Mouse (Mus musculus) cerebellum, postnatal 25 days (tissue): ENCODE results near the gene Map3k5.

Experiments used
- DNase-seq, 2 experiments: peaks; one replicate each; pipeline ENCODE4 v3.0.0; 2021; ENCODE audit warnings: mixed read lengths in 2 of 2

The Map3k5 gene

DNA sequence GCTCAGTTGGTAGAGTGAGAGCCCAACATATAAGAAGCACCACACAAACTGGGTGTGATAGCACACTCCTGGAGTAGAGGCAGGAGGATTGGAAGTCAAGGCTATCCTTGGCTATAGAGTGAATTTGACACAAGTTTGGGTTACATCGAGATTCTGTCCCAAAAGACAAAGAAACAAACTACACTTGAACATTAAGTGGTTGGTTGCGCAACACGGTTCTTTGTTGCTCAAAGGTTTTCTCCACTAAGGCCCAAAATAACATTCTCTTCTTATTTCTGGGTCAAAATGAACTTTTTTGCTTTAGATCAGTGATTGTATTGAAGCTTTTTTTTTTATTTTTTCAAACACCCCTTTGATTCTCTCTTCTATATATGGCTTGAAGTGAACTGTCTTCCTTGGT is 75.7 kb downstream of the Map3k5 start:
- DNase-seq, result no peak

DNA sequence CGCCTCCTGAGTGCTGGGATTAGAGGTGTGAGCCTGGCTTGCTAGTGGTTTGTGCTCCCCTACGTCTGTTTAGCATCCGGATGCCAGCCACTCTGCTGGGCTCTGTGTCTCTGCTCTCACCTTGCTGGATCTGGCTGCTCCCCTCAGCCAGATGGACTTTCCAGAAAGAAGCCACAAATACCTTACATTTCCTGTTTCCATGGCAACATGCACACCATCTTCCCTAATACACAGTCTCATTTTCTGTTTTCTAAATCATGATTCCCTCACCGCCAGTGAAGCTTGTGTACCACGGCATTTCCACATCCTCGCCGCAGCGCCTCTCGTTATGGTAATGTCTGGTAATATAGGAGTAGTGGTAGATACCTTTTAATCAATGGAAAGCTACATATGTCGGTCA is 84.1 kb downstream of the Map3k5 start:
- peak; percentile 77 to 83 for DNase-seq

DNA sequence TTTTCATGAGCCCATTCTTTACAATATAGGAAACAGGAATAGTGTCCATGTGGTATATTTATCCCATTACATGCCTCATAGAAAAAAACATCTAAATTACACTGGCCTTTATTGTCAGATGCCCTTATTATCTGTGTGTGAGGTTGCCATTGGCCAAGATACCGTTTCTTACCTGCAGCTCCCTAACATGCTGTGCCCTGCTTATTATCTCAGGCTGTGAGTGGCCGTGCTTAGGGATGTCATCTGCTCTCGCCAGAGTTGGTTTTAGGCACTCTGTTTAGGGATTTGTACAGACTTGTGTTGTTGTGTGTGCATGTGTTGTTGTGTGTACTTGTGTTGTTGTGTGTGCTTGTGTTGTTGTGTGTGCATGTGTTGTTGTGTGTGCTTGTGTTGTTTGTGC is 84.5 kb downstream of the Map3k5 start:
- DNase-seq, result peak; percentile 38 to 44

DNA sequence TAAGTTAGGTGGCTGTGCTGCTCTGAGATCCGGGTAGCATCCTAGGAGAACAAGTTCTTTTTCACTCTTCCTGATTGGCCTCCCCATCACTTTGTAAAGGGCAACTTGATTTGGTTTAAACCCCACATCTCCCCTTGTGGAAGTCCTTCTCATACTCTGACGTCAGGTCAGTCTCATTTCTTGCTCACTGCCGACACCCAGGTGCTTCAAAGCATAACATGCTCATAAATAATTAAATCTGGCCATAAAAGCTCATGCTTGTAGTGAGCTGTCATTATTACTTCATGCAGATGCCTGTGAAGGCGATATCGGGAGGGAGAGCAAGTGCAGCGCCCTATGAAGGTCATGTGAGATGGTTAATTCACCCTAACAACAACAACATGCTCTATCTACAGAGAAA is 87.0 kb downstream of the Map3k5 start:
- no peak for DNase-seq

DNA sequence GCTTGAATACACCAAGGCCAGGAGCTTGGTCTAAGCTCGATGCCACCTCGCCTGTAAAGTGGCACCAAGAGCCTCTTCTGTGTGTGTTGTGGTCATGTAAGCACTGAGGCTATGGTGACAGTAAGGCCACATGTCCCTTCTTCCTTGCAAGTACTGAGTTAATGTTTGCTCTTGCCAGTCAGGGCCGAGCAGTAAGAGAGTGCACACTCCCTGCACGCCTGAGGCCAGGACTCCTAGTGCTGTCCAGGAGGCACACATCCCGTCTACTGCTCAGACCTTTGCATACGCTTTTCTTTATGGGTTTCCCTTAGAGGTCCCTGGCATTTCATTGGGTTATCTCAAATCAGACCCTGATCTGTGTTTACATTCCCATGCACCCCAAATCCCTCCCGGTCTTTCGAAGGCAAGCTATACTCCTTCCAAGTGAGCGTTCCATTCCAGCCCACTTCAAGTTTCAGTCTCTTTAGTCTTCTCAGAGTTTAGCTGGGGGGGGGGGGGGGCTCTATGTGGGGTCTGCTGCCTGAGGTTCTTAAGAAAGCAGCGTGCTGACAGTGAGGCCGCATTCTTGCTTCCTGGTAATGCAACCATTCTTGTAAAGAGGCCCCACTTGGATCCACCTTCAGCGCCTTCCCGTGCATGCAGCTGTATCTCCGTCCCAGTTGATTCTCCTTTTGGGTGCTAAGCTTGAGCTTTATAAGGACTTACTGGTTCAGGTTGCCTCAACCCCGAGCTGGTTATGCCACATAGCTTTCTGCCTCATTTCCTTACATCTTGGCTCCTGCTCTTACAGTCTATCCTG is 87.6 kb downstream of the Map3k5 start:
- peak in 1 of 2 experiments; percentile 40 for DNase-seq

DNA sequence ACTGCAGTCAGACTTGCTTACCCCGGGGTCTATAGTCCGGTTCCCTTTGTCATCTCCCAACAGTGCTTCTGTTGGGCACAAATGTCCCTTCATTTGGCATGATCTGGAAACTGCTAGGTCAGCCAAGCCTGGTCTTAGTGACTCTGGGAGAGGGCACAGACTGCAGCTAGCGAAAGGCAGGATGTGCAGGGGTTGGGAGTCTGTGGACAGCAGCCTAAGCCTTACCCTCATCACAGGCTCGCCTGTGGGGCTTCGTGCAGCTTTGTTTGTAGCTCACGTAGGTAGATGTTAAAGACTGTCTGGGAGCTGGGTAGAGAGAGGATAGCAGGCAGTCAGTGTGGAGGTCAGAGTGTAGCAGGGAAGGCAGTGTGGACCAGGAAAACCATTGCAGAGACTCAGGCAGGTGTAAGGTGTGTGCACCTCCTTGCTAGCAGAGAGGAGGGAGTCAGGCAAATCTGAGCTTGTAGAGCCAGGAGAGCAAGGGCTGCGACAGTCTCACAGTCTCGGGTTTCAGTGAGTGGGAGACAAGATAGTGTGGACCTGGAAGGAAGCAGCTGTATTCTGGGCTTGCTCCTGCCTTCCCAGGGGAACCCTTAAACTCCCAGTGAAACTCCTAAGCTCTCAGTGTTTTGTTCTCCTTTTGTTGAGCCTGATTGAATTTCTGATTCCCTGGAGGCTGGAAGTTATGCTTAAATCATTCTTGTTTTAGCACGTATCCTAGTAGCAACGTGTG is 88.5 kb downstream of the Map3k5 start:
- peak; percentile 40 to 65 for DNase-seq

DNA sequence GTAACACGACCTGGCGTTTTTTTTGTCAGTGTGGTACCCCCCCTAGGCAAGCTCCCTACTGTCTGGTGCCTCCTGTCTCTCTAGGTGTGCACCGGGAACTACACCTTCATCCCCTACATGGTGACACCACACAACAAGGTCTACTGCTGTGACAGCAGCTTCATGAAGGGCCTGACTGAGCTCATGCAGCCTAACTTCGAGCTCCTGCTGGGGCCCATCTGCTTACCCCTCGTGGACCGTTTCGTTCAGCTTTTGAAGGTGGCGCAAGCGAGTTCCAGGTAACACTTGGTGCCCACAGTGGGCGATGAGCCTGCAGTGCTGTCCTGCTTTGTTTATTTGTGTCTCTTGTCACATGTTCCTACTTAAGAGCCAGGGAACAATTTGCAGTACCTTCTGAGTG is 89.3 kb downstream of the Map3k5 start:
- DNase-seq, result peak; percentile 91

DNA sequence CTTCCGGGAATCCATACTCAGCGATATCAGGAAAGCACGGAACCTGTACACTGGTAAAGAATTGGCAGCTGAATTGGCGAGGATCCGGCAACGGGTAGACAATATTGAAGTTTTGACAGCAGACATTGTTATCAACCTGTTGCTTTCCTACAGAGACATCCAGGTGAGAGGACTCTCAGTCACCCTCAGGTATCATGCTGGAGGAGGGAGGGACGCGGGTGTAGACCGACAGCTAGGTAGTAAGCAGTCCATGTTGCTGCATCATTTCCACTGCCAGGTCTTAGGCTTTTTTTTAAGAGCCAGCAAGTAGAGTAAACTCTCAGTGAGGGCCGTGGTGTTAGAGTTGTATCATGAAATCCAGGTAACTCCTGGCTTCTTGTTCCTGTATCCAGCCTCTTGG is 90.6 kb downstream of the Map3k5 start:
- DNase-seq, result no peak

DNA sequence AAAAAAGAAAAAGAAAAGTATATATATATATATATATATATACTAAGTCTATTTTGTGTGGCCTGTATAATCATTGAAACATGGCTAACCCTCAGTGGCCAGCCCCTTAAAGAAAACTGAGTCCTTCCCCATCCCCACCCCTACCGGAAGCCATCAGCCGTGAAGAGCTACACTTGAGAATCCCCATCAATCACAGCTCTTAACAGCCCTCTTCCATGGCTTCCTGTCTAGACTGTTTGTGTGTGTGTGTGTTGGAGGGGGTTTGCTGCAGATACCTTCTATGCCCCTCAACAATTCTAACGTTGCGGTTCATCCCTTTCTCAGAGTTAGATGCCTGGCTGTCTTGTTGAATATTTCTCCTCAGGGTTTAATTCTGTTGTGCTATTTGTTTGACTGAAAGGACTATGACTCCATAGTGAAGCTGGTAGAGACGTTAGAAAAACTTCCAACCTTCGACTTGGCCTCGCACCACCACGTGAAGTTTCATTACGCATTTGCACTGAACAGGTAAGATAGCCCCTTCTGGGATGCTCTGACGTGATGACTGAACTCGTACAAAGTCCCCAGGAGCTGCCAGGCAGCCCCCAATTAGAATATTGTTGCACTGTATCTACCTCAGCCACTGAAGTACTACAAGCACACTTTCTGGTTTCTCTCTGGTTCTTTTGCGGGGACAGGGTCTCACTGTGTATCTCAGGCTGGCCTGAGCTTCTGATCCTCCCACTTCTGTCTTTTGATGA is 91.7 kb downstream of the Map3k5 start:
- DNase-seq, result no peak

DNA sequence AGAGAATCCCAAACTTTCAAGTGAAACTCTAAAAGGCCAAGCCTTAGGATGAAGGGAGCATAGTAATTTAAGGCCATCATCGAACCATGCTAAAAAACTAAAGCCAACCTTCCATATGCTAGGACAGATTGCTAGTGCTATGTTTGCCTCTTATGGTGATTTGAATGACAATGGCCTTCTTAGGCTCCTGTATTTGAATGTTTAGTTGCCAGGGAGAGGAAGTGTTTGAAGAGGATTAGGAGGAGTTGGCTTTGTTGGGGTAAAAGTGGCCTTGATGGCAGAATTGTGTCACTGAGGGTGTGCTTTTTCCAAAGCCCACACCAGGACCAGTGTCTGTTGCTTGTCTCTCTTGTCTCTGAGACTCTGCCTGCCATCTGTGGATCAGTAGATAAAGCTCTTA is 96.4 kb downstream of the Map3k5 start:
- no peak for DNase-seq

DNA sequence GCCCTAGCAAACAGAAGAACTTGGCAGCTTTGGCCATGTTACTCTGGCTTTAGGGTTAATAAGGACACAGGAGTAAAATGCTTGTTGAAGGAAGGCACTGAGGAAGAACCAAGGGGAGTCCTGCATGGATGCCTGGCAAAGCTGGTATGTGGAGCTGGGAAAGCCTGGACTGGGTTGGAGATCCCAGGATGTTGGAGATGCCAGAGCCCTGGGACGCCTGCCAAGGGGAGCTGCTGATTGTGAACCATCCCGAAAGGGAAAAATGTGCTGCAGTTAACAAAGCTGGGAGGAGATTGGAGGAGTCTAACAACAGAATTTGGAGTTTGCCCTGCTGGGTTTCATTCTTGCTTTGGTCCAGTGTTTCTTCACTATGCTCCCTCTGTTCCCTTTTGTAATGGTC is 97.7 kb downstream of the Map3k5 start:
- peak; percentile 94 to 98 for DNase-seq

DNA sequence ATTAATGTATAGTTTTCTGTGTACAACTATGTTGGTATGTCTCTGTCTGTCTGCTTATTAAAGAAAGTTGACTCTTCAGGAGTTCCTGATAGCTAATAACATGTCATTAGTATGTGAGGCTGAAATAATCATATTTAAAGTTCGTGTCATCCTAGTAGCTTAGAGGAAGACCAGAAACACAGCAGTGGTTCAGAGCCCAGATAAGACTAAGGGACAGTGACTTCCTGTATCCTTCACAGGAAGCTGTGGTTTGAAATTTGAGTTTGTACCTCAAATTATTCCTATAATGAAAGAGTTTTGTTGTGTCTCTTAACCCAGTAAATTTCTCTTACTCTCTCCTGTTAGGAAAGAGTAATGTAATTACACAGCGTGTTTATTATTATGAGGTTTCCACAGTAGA is 102.1 kb downstream of the Map3k5 start:
- DNase-seq, result no peak

DNA sequence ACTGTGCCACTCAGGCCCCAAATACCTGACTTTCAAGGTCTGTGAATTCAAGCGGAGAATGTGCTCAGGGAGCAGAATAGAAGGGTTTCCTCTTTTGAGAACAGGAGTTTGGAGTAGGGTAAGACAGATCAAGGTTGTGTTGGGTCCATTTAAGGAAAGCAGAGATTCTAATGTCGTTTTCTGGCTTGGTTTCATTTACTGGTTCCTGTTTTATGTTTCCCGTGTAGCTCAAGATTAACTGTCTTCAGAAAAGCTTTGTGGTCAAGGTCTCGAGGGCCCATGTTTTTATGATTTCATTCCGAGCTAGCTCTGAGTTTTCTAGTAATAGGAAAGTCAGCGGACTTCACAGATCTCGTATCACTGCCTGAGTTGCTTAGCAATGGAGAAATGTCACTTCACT is 102.6 kb downstream of the Map3k5 start:
- DNase-seq, result no peak

DNA sequence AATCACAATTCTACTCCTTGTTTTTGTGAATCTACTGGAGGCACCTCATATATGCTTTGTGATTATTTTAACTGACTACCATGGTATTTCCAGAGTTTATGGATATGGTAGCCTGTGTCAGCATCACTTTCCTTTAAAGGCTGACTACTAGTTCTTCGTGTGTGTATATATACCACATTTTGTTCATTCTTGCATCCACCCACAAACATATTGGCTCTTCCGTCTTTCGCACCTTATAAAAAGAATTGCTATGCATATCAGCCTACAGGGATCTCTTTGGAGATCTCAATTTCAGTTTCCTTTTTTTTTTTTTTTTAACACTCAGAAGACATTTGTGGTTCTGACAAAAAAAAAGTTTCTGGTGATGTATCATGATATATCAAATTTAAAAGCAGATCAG is 105.3 kb downstream of the Map3k5 start:
- DNase-seq, result no peak

DNA sequence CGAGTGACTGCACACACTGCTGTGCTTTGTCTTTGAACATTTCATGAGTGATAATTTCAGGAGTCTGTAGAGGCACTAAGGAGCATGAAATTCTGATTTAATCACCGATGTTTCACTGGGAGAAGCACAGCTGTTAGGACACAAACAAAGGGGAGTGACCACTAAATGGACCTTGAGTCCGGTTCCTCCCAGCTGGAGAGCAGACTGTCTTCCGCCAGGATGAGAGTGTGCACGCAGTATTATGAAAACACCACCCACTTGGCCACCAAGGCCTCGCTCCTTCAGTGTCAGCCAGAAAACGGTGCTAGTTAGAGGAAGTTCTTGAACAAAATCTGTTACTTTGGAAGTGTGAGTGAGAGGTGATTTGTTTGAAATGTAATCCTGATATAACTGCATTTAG is 105.8 kb downstream of the Map3k5 start:
- DNase-seq, result no peak

DNA sequence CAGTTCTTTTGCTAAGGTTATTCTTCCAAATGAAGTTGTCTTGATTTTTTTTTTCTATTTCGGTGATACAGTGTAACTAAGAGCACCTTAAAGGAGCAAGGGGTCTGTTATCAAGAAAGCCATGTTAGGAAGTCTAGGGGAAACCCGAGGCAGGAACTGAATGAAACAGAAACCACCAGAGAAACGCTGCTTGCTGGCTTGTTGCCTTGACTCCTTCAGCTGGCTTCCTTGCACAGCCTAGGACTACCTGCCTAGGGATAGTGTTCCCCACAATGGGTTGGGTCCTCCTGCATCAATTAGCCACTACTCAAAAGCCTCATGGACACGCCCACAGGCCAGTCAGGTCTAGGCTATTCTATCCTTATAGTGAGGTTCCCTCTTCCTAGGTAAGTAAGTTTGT is 106.4 kb downstream of the Map3k5 start:
- DNase-seq, result no peak

DNA sequence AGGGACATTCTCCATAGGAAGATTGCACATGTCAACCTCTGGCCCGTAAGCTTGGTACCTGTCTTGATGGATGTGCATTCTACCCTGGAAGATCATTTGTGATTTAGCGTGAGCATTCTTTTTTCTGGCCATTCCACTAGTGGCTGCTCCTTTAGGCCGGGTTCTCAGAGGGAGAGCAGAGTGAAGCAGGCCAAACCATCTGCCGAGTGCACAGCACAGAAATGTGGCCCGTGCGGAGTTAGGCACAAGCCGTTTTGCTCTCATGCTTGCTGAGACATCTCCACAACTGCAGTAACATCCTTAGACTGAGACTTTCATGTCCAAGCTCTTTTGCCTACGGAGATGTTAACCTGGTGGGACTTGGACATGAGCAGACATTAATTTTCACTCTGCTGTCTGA is 107.8 kb downstream of the Map3k5 start:
- DNase-seq, result peak; percentile 74 to 77

DNA sequence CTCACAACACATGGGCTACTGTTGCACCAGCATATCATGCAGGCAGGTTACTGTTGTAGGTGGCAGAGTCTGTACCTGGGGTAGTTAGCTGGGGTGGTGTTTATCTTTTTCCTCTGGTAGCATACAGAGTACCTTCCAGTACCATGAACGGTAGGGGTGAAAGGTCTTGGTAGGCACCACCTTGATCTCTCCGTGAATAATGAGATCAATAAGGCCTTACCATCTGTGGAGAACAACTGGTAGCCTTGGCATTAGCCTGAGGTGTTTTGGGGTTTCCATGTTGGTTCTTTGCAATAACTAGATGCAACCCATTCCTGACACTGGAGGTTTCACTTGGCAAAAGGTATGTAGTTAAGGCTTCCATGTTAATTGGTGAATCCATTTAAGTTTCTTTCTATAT is 109.8 kb downstream of the Map3k5 start:
- no peak for DNase-seq

DNA sequence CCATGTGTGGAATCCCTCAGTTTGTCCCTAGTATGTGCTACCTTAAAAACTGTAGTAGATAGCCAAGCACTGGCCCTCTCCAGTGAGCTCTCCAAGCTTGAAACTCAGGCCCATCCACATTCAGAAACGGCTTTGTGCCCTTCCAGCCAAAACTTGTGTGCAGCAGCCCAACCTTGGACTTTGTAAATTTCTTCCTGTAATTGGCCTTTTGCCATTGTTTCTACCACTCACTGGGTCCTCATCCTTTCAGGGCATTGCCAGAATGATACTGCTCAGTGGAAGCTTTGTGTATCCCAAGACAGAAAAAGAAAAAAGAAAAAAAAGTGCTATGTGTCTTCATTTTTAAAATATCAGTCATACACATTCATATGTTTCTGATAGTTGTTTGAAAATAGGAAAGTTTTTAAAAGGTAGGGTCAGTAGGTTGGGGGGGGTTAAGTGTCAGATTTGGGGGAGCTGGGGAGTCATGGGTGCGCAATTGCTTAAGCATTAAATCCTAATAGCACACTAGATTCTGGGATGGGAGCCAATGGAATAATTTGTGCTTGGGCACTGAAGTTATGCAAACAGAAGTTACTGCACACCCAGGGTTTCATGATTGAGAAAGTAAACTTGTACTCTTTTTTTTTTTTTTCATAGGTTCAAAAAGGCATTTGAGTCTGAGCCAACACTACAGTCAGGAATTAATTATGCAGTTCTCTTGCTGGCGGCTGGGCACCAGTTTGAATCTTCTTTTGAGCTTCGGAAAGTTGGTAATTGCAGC is 111.6 kb downstream of the Map3k5 start:
- DNase-seq, result no peak

DNA sequence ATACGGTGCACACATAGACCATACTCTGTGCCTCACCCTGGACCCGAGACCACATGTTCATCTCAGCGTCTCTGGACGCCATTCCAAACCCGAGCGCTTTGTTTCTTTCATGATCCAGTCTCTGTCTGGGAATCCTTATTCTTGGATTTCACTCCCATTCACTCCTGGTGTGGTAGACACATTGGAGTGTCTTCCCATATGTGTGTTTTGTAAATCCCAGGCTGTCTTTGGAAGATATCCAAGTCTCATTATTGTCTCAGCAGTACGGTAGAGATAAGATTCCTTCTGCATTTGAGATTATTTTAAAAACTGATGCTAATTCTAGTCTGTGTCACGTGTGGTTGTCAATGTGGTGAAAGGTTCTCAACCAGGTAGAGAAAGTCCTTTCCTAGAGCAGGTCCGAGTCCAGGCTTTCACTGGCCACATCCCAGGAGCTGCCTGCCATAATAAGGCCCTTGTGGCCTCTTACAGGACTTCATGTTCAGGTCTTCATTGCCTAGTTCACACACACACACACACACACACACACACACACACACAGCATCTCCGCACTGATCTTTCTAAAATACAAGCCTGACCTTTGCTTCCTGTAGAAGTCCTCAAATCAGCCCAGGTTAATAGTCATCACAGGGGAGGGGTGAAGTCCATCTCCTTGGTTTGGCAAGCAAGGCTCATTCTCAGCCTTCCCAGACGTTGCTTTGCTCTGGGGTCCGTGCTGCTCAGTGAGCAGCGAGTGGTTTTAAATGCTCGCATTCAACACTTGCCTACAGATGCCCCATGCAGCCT is 122.8 kb downstream of the Map3k5 start:
- no peak for DNase-seq

DNA sequence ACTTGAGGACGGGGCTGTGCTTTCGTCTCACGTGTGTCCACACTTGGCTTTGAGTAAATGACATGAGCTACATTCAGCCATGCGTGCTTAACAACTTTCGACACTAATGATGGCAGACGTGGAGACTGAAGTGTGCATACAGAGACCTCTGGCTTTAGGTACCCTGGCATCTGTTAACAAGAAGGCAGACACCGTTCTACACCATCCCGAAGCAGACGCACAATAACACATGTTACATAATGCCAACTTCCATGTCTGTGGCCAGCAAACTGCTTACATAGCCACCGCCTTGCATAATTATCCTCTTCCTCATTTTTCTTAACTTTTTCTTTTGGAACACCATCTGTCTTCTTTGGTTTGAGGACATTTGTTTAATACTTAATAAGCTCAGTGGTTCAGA is 123.8 kb downstream of the Map3k5 start:
- no peak for DNase-seq

DNA sequence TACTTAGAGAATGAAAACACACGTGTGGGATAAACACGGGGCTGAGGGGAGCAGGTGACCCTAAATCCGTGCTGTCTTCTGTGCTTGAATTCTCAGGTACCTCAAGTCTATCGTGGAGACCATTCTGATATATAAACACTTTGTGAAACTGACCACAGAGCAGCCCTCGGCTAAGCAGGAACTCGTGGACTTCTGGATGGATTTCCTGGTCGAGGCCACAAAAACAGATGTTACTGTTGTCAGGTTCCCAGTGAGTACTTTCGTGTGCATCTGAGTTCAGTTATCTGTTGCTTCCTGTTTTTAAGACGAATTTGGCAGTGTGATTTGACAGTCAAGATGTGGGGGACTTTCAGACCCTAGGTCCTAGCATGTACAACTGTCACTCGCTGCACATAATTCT is 124.6 kb downstream of the Map3k5 start:
- DNase-seq, result no peak
